Mouse (Mus musculus) midbrain, embryonic 15.5 days (tissue): ENCODE data around the gene Klhl10. TPM values are rescaled to one million over a fixed set of nuclear protein-coding genes. Genes with fewer than 3 reads are reported as not detected.

Experiments
- ATAC-seq: fragments of 200-750 bp; cut with Nextera tagmentation; replicated peaks from 2 replicates; pipeline ENCODE4 v1.8.0; 2017; ENCODE audit warnings: moderate TSS enrichment
- H3K27ac ChIP-seq: fragments of 300-500 bp; sonication (generic); 2 replicates; pipeline ENCODE4 v1.5.1; 2015; ENCODE audit warnings: mild to moderate bottlenecking, inconsistent platforms
- H3K27me3 ChIP-seq: fragments of 300-500 bp; sonication (generic); replicated peaks from 2 replicates; pipeline ENCODE4 v1.6.1; 2015; ENCODE audit warnings: inconsistent platforms
- H3K36me3 ChIP-seq: fragments of 300-500 bp; sonication (generic); replicated peaks from 2 replicates; pipeline ENCODE4 v1.6.1; 2015; ENCODE audit warnings: inconsistent platforms
- H3K4me1 ChIP-seq: fragments of 300-500 bp; sonication (generic); 2 replicates; pipeline ENCODE4 v1.6.1; 2015; ENCODE audit warnings: inconsistent platforms
- H3K4me2 ChIP-seq: fragments of 300-500 bp; sonication (generic); 2 replicates; pipeline ENCODE4 v1.6.1; 2015; ENCODE audit warnings: inconsistent platforms, mild to moderate bottlenecking, moderate library complexity
- H3K4me3 ChIP-seq: fragments of 300-500 bp; sonication (generic); 2 replicates; pipeline ENCODE4 v1.5.1; 2015; ENCODE audit warnings: mild to moderate bottlenecking, inconsistent platforms
- H3K9ac ChIP-seq: fragments of 300-500 bp; sonication (generic); 2 replicates; pipeline ENCODE4 v1.6.1; 2015; ENCODE audit warnings: mild to moderate bottlenecking, inconsistent platforms
- H3K9me3 ChIP-seq: fragments of 300-500 bp; sonication (generic); 2 replicates; pipeline ENCODE4 v1.6.1; 2016; ENCODE audit warnings: inconsistent platforms
- WGBS: fragments of 180-500 bp; shearing (Covaris S2); methylation state at CpG from one replicate; pipeline ENCODE4 v1.1.7; 2015; ENCODE audit warnings: mixed read lengths; 5-methylcytosine and 5-hydroxymethylcytosine counted together
- polyA plus RNA-seq: library from polyadenylated mRNA; unstranded; fragments of >200 nt; fragmentation: Nextera tagmentation; extraction: Ambion mirVana; gene quantifications from 2 replicates; pipeline ENCODE4 v1.2.1, GENCODE M21; 2015

Klhl10 gene
- polyA plus RNA-seq, 1 experiment from 2014 or later = 1.1 TPM

DNA sequence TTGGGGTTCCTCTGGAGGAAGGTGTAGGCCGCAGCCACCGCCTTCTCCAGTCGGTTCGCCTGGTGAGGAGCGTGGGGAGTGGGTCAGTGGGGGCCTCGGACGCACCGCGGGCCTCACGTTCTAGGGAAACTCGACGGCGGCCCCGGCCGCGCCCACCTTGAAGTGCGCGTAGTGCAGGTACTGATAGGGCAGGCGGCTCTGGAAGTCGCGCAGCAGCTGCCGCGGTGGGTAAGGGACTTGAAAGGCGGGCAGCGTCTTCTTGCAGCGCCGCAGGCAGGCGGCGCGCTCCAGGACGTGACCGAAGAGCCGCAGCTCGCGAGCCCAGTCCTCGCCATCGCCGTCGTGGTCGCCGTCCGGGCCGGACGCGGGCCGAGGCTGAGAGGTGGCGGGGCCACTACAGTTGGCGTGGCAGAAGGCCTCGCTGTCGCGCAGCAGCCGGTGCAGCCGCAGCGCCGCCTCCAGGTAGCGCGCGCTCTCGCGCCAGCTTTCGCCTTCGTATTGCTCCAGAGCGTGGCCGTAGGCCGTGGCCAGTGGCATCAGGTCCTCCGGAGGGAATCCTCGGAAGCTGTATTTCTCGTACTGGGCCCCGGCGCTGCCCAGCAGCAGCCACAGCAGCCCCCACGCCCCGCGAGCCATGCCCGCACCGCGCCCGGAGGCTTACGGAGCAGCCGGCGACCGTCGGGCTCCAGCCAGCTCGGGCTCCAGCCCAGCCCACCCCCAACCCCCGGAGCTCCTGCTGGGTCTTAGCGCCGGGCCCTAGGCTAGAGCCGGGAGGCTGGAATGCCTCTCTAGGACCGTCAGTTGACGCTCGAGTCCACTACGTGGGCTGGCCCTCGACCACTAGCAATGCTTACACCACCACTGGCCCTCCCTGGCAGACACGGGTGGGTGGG lies 27.4 kb upstream of the Klhl10 start, which contains the start of gene P3h4:
TSS of gene P3h4 (minus strand) at position 816 of the 893 bp plus-strand sequence.
- peaks cover 24% of the 10 kb centered on the region for H3K4me1 ChIP-seq
- 2% methylated on average over 93 of the region's 93 CpGs for WGBS
- peak within 1 kb of the TSS; percentile 74 for H3K4me2 ChIP-seq
- H3K36me3 ChIP-seq = no peaks in the 10 kb centered on the region
- H3K27ac ChIP-seq = peak within 1 kb of the TSS; percentile 80
- peaks cover 14% of the 10 kb centered on the region for H3K27me3 ChIP-seq
- no peaks in the 10 kb centered on the region for H3K9me3 ChIP-seq
- peak within 1 kb of the TSS; percentile 77 for H3K4me3 ChIP-seq
- ATAC-seq = peak; percentile 95
- peak within 1 kb of the TSS; percentile 88 for H3K9ac ChIP-seq

DNA sequence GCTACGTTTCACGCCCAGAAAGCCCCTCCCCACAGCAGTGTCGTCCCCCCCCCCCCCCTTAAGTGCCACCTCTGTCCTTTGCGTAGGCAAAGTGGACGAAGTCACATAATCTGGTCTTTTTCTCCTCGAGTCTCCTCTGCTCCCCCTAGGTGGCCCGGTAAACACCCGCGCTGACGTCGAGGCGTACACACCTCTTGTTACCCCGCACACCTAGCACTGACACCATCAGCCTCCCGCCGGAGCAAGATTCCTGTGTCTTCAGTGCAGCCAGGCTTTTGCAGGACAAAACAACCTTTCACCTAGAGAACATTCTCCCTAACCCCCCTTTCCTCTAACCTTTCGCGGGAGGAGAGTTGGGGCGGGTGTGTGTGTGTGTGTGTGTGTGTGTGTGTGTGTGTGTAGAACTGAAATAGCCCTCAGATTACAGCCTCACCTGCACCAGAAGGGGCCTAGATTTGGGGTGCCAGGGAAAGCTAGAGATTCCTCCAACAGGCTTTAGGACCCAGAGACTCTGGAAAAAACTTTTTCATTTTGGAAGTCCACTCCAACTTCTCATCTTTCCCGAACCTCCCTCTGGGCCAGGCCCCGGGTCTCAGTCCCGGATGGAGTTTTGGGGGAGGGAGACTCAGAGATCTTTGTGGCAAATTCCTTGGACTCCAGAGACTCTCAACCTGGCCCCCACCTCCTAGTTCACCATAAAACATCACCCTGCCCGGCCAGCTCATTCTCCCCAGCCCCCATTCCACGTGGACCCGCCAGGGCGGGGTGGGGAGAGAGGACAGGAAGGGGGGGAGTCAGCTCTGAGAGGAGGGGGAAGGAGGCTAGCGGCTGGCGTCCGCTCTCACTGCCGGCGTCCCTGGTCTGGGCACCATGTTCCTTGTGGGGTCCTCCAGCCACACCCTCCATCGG lies 26.5 kb upstream of the Klhl10 start, which contains the start of gene Fkbp10:
TSS of gene Fkbp10 (plus strand) at position 784 of the 909 bp plus-strand sequence.
- Histone ChIP-seq H3K27ac (peak within 1 kb of the TSS; percentile 80), H3K4me1 (peaks cover 24% of the 10 kb centered on the region), H3K4me3 (peak within 1 kb of the TSS; percentile 77), H3K4me2 (peak within 1 kb of the TSS; percentile 74), H3K9me3 (no peaks in the 10 kb centered on the region), H3K36me3 (no peaks in the 10 kb centered on the region), H3K9ac (peak within 1 kb of the TSS; percentile 88), H3K27me3 (peaks cover 14% of the 10 kb centered on the region)
- under 1% methylated on average over 30 of the region's 31 CpGs for WGBS
- ATAC-seq = peak; percentile 21

DNA sequence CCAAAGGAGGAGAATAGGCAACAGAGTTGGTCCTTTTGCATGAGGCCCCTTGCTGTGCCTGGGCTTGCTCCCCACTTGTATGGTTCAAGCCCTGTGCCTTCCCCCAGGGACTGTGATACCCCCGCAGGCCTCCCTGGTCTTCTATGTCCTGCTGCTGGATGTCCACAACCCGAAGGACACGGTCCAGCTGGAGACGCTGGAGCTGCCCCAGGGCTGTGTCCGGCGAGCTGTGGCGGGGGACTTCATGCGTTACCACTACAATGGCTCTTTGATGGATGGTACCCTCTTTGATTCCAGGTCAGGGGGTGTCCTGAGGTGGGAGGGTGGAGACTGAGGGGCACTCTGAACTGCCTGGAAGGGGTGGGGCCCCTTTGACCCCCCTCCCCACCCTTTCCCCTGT lies 20.2 kb upstream of the Klhl10 start:
- 57% methylated on average over 8 of the region's 8 CpGs for WGBS
- Histone ChIP-seq H3K36me3 (no peaks in the 10 kb centered on the region), H3K9ac (no peak overlapping the region), H3K4me3 (no peak overlapping the region), H3K27me3 (peaks cover 6% of the 10 kb centered on the region), H3K4me1 (no peaks in the 10 kb centered on the region), H3K27ac (no peak overlapping the region), H3K4me2 (no peak overlapping the region), H3K9me3 (no peaks in the 10 kb centered on the region)
- no peak for ATAC-seq

DNA sequence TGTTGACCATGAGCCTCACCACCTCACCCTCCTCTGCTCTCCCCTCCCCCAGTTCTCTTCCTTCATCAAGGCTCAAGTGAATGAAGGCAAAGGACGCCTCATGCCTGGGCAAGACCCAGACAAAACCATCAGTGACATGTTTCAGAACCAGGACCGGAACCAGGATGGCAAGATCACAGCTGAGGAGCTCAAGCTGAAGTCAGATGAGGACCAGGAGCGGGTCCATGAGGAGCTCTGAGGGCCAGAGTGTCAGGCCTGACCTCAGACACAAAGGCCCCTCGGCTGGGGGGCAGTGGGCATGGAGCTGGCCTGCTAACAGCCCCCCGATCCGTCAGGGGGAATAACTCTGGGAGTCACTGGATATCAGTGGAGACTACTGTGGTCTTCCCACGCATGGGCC lies 17.9 kb upstream of the Klhl10 start:
- Histone ChIP-seq H3K27me3 (no peaks in the 10 kb centered on the region), H3K4me3 (no peak overlapping the region), H3K4me2 (no peak overlapping the region), H3K4me1 (no peaks in the 10 kb centered on the region), H3K9ac (no peak overlapping the region), H3K27ac (no peak overlapping the region), H3K36me3 (no peaks in the 10 kb centered on the region), H3K9me3 (no peaks in the 10 kb centered on the region)
- 85% methylated on average over 7 of the region's 7 CpGs for WGBS
- no peak for ATAC-seq

DNA sequence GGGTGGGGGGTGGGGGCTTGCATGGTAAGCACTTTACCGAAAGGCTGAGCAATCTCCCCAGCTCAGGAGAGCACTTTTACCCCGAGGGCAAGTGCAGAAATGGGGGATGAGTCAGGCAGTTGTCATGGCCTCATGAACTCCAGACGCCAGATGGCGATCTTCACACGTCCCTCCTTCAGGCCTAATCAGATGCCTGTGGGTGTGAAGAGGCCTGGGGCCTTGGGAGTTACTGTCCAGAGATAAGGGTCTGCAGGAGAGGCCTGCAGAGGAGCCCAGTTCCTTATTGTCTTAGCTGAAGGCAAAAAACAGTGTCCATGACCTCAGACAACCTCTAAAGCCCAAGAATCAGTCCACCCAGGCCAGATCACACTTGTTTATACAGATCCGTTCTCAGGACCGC lies 15.9 kb upstream of the Klhl10 start:
- H3K27ac ChIP-seq = no peak overlapping the region
- no peak for ATAC-seq
- no peak overlapping the region for H3K9ac ChIP-seq
- peaks cover 6% of the 10 kb centered on the region; the same call in 1 of the 2 replicates for H3K36me3 ChIP-seq
- H3K4me2 ChIP-seq = no peak overlapping the region
- H3K4me1 ChIP-seq = no peaks in the 10 kb centered on the region
- H3K4me3 ChIP-seq = no peak overlapping the region
- H3K27me3 ChIP-seq = no peaks in the 10 kb centered on the region
- H3K9me3 ChIP-seq = no peaks in the 10 kb centered on the region
- 33% methylated on average over 7 of the region's 7 CpGs for WGBS

DNA sequence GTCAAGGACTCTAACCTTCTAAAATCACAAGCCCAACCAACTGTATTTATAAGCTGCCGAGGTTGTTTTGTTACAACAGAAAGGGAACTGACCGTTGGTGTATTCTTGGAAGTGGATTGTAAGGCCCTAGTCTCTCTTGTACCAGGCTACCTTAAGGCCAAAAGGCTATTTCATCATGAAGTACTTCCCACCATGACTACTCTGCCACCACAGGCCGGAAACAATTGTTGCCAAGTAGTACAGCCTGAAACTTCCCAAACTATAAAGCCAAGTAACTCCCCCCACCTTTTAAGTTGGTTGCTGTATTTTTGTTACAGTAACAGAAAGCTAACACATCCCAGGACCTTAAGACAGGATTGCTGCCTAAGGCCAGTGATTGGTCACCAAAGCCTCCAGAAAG lies 14.9 kb upstream of the Klhl10 start:
- Histone ChIP-seq H3K9me3 (no peaks in the 10 kb centered on the region), H3K4me1 (no peaks in the 10 kb centered on the region), H3K27ac (no peak overlapping the region), H3K36me3 (peaks cover 6% of the 10 kb centered on the region; the same call in 1 of the 2 replicates), H3K4me2 (no peak overlapping the region), H3K9ac (no peak overlapping the region), H3K27me3 (no peaks in the 10 kb centered on the region), H3K4me3 (no peak overlapping the region)
- ATAC-seq = no peak
- WGBS = 88% methylated on average over 3 of the region's 3 CpGs

DNA sequence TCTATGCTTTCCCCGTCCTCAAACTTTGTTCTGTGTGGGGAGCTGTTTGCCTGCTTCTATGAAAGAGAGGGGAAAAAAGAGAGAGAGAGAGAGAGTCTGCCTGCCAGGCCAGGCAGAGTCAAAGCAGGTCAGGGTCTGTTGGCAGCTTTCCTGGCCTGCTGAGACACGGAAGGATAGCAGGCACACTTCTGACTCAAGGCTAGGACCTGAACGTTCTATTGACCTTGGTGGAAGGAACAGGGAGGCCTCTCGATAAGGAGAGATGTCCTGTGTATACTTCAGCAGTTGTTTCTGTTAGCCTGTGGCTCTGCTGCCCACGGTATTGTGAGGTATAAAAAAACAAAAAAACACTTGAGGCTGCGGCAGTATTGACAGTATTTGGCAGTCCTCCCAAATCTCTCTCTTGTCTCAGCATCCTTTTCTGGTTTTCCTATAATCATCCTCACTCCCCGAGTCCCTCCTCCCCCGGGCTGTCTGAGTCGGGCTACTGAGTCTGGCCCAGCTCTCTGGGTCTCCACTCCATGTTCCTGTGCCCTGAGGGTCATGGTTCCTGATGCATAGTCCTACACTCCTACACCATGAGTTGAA lies 13.0 kb upstream of the Klhl10 start:
- 73% methylated on average over 9 of the region's 9 CpGs for WGBS
- H3K4me2 ChIP-seq = no peak overlapping the region
- no peak overlapping the region for H3K9ac ChIP-seq
- H3K36me3 ChIP-seq = peaks cover 12% of the 10 kb centered on the region; the same call in 1 of the 2 replicates
- H3K4me1 ChIP-seq = no peaks in the 10 kb centered on the region
- ATAC-seq = no peak
- H3K4me3 ChIP-seq = no peak overlapping the region
- no peaks in the 10 kb centered on the region for H3K27me3 ChIP-seq
- H3K9me3 ChIP-seq = no peaks in the 10 kb centered on the region
- H3K27ac ChIP-seq = peak overlapping the region; percentile 27

DNA sequence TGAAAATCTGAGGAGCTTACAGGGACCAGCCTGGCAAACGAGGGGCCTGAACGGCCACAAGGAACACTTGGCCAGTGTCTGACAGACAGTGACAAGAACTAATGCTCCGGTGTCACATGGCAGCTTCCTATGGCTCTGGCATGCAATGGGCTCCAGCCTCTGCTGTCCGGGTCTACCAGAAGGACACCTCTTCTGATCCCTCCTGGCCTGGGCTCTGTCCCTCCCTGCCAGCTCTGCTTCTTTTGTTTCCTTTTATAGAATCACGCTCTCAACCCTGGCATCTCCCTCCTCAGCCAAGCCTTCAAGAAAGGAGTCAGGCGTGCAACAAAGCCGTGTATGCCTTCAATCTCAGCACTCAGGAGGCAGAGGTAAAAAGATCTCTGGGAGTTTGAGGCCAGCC lies 11.7 kb upstream of the Klhl10 start:
- WGBS = 84% methylated on average over 7 of the region's 7 CpGs
- no peak overlapping the region for H3K4me2 ChIP-seq
- H3K27me3 ChIP-seq = no peaks in the 10 kb centered on the region
- no peak overlapping the region for H3K27ac ChIP-seq
- H3K4me3 ChIP-seq = no peak overlapping the region
- peaks cover 12% of the 10 kb centered on the region; the same call in 1 of the 2 replicates for H3K36me3 ChIP-seq
- H3K9ac ChIP-seq = no peak overlapping the region
- H3K9me3 ChIP-seq = no peaks in the 10 kb centered on the region
- ATAC-seq = no peak
- H3K4me1 ChIP-seq = no peaks in the 10 kb centered on the region

DNA sequence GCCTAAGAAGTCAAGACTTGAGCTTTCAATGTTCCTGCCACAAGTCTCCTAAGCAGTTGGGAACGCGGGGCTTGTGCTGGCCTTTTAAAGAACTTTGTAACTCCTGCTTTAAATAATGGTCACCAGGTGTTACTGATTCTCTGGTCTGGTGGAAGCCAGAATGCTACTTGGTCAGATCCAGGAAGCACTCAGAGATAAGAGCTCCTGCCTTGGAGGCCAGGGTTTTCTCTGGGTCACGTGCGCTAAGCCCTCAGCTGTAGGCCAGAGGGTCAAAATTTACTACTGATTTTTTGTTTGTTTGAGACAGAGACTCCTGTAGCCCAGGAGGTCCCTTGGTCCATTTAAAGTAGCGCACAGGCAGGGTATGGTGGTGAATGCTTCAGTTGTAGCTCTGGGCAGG lies 9.7 kb upstream of the Klhl10 start:
- Histone ChIP-seq H3K4me3 (no peak overlapping the region), H3K4me1 (no peaks in the 10 kb centered on the region), H3K36me3 (peaks cover 16% of the 10 kb centered on the region; the same call in 1 of the 2 replicates), H3K4me2 (no peak overlapping the region), H3K9me3 (no peaks in the 10 kb centered on the region), H3K27me3 (no peaks in the 10 kb centered on the region), H3K27ac (no peak overlapping the region), H3K9ac (no peak overlapping the region)
- no peak for ATAC-seq
- WGBS = 98% methylated on average over 5 of the region's 5 CpGs

DNA sequence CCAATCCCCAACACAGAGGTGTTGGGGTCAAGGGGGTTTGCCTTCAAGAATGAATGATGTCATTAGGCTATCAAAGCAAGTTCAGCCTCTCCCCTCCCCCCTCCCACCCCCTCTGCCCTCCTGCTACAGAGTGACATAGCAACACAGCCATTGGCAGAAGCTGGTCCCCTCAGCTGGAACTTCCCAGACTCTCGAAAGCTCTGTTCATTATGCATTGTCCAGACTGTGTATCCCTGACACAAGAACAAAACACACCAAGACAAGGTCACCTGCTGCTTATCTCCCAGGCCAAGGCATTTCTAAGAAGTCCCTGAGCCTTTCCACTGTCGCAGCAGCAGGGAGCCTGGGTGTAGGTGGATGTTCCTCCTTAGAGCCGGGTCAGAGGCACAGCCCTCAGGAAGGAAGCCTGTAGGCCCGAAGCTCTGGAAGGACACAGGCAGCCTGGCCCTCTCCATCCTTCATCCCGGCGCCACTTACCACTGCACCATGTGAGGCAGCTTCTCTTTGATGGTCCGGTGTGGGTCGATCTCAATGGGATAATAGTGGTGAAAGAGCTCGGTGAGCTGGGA lies 6.0 kb upstream of the Klhl10 start:
- Histone ChIP-seq H3K4me3 (no peak overlapping the region), H3K4me2 (no peak overlapping the region), H3K9me3 (no peaks in the 10 kb centered on the region), H3K9ac (no peak overlapping the region), H3K36me3 (peaks cover 9% of the 10 kb centered on the region; the same call in 1 of the 2 replicates), H3K27me3 (no peaks in the 10 kb centered on the region), H3K27ac (no peak overlapping the region), H3K4me1 (peaks cover 17% of the 10 kb centered on the region)
- WGBS = 36% methylated on average over 9 of the region's 9 CpGs
- ATAC-seq = no peak

DNA sequence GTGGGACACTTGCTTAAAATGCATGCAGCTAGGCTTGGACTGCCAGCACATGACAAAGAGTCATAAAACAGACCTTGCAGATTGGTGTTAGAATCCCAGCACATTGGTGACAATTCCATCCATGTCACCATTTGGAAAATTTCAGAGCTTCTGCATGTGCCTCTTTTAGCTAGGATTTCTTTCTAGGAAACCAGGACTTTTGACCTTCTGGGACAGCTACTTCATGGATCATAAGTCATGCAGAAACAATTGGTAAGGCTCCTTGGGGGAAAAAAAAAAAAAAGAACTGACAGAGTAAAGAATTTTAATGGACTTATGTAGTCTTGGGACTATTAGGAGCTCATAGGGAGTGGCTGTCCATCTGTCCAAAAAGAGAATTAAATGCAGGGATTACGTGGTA lies 3.8 kb upstream of the Klhl10 start:
- Histone ChIP-seq H3K4me1 (peaks cover 23% of the 10 kb centered on the region), H3K36me3 (peaks cover 6% of the 10 kb centered on the region; the same call in 1 of the 2 replicates), H3K27me3 (no peaks in the 10 kb centered on the region), H3K9me3 (no peaks in the 10 kb centered on the region), H3K27ac (no peak overlapping the region), H3K4me3 (no peak overlapping the region), H3K4me2 (no peak overlapping the region), H3K9ac (no peak overlapping the region)
- WGBS = 80% methylated on average over 1 of the region's 1 CpGs
- no peak for ATAC-seq
